Mouse (Mus musculus) liver, adult (tissue): ENCODE results near the gene Serpinb9f.
"Not testable (repeated sequence)": the region's sequence is repeated elsewhere in the genome, so short reads cannot be mapped to it uniquely, and the experiment has no call there.

ENCODE experiments used
- GATA4 ChIP-seq: IDR thresholded peaks from 2 replicates; pipeline ENCODE4 v1.6.1; 2014; ENCODE audit warnings: mild to moderate bottlenecking, low read length; ENCODE audit not compliant: insufficient replicate concordance

The Serpinb9f gene

GRCm38 (mm10) chr13:33323777-33324176, at the start of gene Serpinb9f:
TSS of gene Serpinb9f (plus strand) at chr13:33324077.
- TF ChIP-seq GATA4 = not testable (repeated sequence)
